Mouse (Mus musculus): ENCODE measurements around the gene 9130213A22Rik. TPM values are rescaled to one million over a fixed set of nuclear protein-coding genes. Genes with fewer than 3 reads are reported as not detected.

9130213A22Rik gene
- total and polyA plus RNA-seq, 3 experiments, result 0.08 to 0.26 TPM; not detected in 1

GRCm38 (mm10) chr11:69125041-69125851, 2.9 kb upstream of the 9130213A22Rik start:
- peak overlapping the region; percentile 27 for H3K9ac ChIP-seq (ENCODE audit: control insufficient read depth, low read depth, low read length, poor library complexity, severe bottlenecking)
- peak overlapping the region; percentile 51 to 57 for H3K4me3 ChIP-seq (ENCODE audit: control insufficient read depth in 1 of 2, insufficient read depth in 1 of 2, low read depth in 2 of 2, low read length in 2 of 2)
- peak overlapping the region; percentile 1; the same call in 1 of the 2 replicates for H3K27ac ChIP-seq (ENCODE audit: control insufficient read depth, low read depth, low read length)
- 0 out of 4 replicates have a peak, but pooled peaks cover 0 to 2% of the 10 kb centered on the region in 2 experiments for H3K36me3 ChIP-seq (ENCODE audit: control insufficient read depth in 1 of 2, insufficient read depth in 2 of 2, low read length in 2 of 2)
- TF ChIP-seq TBP (IDR thresholded peaks at IDR 0.05; ENCODE audit: low read depth, low read length) (peak; percentile 100), HCFC1 (IDR thresholded peaks at IDR 0.05; ENCODE audit: low read depth, low read length) (0 out of 2 replicates have a peak, but pooled peaks have one; percentile 33), ZMIZ1 (IDR thresholded peaks at IDR 0.05; ENCODE audit: low read depth, low read length) (no peak), MAX (IDR thresholded peaks at IDR 0.05; ENCODE audit: low read length) (peak; percentile 78), RCOR1 (IDR thresholded peaks at IDR 0.05; ENCODE audit: low read depth, low read length) (no peak), ZNF384 (IDR thresholded peaks at IDR 0.05; ENCODE audit: low read depth, low read length) (no peak), RAD21 (IDR thresholded peaks at IDR 0.05; ENCODE audit: low read depth, low read length) (peak; percentile 56), CHD1 (IDR thresholded peaks at IDR 0.05; ENCODE audit: low read depth, low read length) (no peak), MXI1 (IDR thresholded peaks at IDR 0.05; ENCODE audit: low read depth, low read length) (peak; percentile 83; the same call in 1 of the 2 replicates), MYB (IDR thresholded peaks at IDR 0.05; ENCODE audit: low read depth, low read length) (no peak), CHD2 (IDR thresholded peaks at IDR 0.05; ENCODE audit: low read length) (no peak), SIN3A (IDR thresholded peaks at IDR 0.05; ENCODE audit: low read length) (peak; percentile 80), EP300 (IDR thresholded peaks at IDR 0.05; ENCODE audit: low read depth in 1 of 2, low read length in 2 of 2) (no peak), MAFK (IDR thresholded peaks at IDR 0.05; ENCODE audit: borderline replicate concordance, low read depth, low read length) (peak; percentile 99), BHLHE40 (IDR thresholded peaks at IDR 0.05; ENCODE audit: borderline replicate concordance, low read depth, low read length) (peak; percentile 86; the same call in 1 of the 2 replicates), POLR2A (IDR thresholded peaks at IDR 0.05; ENCODE audit: control insufficient read depth in 1 of 2, insufficient read depth in 1 of 2, low read depth in 1 of 2, low read length in 2 of 2, poor library complexity in 1 of 2) (no peak), ETS1 (IDR thresholded peaks at IDR 0.05; ENCODE audit: low read depth, low read length) (0 out of 2 replicates have a peak, but pooled peaks have one; percentile 4), MYC (IDR thresholded peaks at IDR 0.05; ENCODE audit: low read depth, low read length) (no peak), CTCF (IDR thresholded peaks at IDR 0.05 in 2 of 3, conservative IDR thresholded peaks at IDR 0.05 in 1 of 3; ENCODE audit: control insufficient read depth in 1 of 3, insufficient read depth in 1 of 3, low read depth in 2 of 3, low read length in 3 of 3, poor library complexity in 1 of 3, severe bottlenecking in 1 of 3) (peak; percentile 31 to 77 (median 76)), ELF1 (IDR thresholded peaks at IDR 0.05; ENCODE audit: low read depth, low read length) (peak; percentile 78), E2F4 (IDR thresholded peaks at IDR 0.05; ENCODE audit: borderline replicate concordance, low read depth, low read length) (peak; percentile 72; the same call in 1 of the 2 replicates), USF2 (IDR thresholded peaks at IDR 0.05; ENCODE audit: borderline replicate concordance in 1 of 2, insufficient read depth in 1 of 2, low read depth in 1 of 2, low read length in 2 of 2) (no peak), USF1 (IDR thresholded peaks at IDR 0.05; ENCODE audit: low read depth, low read length) (peak; percentile 81), UBTF (IDR thresholded peaks at IDR 0.05; ENCODE audit: borderline replicate concordance, insufficient read depth, low read depth, low read length) (no peak; the same call in 1 of the 2 replicates), POLR2AphosphoS2 (IDR thresholded peaks at IDR 0.05; ENCODE audit: low read length) (no peak), MAZ (IDR thresholded peaks at IDR 0.05; ENCODE audit: low read depth, low read length) (no peak)
- H3K79me2 ChIP-seq (ENCODE audit: control insufficient read depth, insufficient read depth, low read length, poor library complexity), result no peaks in the 10 kb centered on the region
- peak; percentile 97 for DNase-seq (ENCODE audit: low read depth, low spot score)
- peaks cover 0 to 9% of the 10 kb centered on the region in 2 experiments; a peak in 2 of 4 replicates for H3K4me1 ChIP-seq (ENCODE audit: control insufficient read depth in 1 of 2, insufficient read depth in 2 of 2, low read length in 2 of 2)
- no peaks in the 10 kb centered on the region for H3K27me3 ChIP-seq (ENCODE audit: control insufficient read depth in 1 of 2, insufficient read depth in 2 of 2, low read length in 2 of 2)
- H3K9me3 ChIP-seq (replicated peaks; ENCODE audit: insufficient read depth, low read length), result no peaks in the 10 kb centered on the region

All from MEL (cell line).